Mouse (Mus musculus) CD4-positive, CD25-positive, alpha-beta regulatory T cell, adult 4 months (primary cell): ENCODE measurements around the gene Avl9. TPM values are rescaled to one million over a fixed set of nuclear protein-coding genes. Genes with fewer than 3 reads are reported as not detected.

Experiments
- ATAC-seq: one replicate; pipeline ENCODE4 v1.8.0; 2017
- polyA plus RNA-seq, 2 experiments: library from polyadenylated mRNA; unstranded; fragments of 100-300 nt; shearing (Covaris generic); gene quantifications; one replicate each; pipeline ENCODE4 v1.2.1; 2017

Gene Avl9
- 10 to 100 TPM; 12.9 to 14.6 TPM for polyA plus RNA-seq

DNA sequence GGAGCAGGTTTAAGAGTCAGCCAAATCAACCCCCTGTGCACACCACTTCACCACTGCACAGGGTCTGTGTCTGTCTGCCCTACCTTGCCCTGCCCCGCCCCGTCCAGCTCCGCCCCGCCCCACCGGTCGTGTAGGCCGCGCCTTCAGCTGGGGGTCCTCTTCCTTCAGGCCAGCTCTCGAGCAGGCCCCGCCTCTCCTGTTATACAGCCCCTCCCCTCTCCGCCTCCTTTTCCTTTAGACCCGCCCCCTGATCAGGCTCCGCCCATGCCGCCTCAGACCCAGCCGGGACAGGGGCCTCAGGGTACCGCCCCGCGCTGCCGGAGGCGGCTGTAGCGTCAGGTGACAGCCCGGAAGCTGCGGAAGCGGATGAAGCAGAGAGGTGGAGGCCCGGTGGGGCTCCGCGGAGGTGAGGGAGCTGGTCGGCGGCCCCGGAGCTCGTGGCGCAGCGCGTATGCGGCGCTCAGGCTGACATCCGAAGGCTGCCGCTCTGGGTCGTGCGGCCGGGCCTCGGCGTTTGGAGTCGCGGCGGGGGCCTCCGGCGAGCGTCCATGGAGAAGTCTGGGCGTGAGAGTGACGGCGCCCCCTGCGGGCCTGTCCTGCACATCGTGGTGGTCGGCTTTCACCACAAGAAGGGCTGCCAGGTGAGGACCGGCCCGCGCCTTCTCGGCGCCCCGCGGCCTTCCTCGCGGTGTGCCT is at the start of gene Avl9:
Gene Avl9 (plus strand): TSS at position 326 of the 696 bp plus-strand sequence.
- ATAC-seq = peak; percentile 91

DNA sequence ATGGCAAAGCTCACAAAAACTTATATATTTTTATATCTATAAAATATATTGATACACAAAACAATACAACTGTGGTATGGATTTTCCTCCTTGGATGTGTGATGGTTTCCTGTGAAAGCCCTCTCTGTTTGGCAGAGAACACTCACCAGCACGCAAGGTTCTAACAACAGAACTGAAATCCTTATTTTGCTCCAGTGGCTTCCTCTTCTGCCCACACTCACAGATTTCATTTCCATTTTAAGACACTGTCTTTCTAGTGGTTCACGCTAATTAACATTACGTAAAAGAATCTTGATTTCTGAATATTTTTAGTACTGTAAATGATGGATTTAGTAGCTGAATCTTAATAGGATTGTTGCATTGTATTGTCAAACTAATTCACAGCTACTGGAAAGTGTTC is 26.5 kb upstream of the Avl9 start:
- no peak for ATAC-seq

DNA sequence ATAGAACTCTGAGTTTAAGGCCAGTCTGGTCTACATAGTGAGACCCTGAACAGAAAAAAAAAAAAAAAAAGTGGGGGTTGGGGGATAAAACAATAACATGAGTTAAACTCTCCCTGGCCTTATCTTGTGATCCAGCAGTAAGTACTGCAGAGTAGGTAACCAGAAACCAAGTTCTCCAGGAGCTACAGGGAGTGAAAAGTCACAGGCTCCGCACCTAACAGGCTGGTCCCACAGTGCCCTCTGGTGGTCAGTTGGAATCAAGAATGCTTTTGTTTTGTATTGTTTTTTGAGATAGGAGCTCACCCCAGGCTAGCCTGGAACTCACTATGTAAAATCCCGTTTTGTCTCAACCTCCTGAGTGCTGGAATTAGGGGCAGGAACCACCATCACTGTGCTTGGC is 23.5 kb upstream of the Avl9 start:
- ATAC-seq = peak; percentile 77

DNA sequence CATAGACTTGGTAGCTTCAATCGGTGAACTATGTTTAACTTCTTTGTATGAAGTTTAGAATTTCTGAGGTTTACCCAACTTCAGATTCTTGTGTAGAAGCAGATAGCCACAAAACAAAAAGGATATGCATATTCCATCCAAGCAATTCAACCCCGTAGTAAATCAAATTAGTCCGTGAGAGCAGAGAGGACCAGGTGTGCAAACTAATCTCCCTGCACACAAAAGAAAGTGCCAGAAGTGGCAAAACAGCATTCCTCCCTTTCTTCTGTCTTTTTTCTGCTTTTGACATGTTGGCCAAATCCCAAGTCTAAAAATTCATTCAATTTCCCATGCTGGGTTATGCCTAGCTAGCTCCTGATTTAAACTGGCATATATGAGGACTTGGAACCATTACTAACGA is 22.3 kb upstream of the Avl9 start:
- ATAC-seq = no peak

DNA sequence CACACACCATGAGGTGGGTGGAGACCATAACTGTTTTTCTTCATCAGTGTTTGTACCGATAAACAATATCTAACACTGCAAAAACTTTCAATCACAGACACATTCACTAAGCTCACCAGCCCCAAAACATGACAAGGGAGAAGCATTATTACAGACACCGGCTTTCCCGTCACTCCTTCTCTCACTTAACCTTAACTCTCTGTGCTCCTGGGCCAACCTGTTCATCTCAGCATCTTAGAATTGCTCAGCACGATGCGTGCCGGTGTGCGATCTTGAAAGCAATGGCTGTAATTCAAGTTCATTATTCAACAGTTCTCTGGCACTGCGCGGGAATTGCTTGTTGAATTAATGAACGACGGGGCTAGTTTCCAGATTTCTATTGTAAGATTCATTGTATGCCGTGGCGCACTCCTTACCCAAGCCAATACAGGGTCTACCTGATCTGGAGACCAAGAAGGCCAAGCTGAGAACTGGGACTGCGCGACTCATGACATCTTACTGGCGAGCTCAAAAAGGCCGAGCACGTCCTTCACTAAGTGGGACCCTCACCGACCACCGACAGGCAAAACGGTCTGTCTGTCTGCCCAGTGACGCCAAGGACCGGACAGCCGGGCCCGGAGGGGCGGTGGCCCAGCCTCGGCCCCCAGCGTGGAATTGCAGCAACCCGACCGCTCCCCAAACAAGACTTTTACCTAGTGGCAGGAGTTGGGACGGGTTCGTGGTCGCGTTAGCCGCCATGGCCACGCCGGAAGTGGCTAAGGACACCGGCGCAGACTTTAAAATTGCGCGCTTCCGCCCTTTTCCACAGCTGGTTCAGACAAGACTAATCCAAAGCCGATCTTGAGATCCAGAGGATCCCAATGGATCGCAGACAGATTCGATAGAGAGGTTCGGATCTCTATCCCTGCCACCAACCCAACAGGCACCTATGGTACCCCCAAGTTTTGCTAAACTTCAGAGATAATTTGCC is 10.5 kb upstream of the Avl9 start, which contains the start of gene Lsm5:
Gene Lsm5 (minus strand): TSS at position 780 of the 970 bp plus-strand sequence.
- ATAC-seq = peak; percentile 97

DNA sequence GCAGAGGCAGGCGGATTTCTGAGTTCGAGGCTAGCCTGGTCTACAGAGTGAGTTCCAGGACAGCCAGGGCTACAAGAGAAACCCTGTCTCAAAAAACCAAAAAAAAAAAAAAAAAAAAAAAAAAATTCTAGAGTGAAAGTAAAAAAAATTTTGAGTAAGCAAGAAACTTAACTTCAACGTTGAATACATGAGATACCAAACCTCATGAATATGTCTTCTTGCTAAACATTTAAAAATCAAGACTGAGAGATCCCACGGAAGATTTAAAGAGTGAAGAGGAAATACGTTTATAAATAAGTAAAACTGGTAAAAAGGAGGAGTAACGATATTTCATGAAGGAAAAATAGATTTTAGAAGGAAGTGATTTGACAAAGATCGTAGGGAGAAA is 519 bp upstream of the Avl9 start:
- no peak for ATAC-seq

DNA sequence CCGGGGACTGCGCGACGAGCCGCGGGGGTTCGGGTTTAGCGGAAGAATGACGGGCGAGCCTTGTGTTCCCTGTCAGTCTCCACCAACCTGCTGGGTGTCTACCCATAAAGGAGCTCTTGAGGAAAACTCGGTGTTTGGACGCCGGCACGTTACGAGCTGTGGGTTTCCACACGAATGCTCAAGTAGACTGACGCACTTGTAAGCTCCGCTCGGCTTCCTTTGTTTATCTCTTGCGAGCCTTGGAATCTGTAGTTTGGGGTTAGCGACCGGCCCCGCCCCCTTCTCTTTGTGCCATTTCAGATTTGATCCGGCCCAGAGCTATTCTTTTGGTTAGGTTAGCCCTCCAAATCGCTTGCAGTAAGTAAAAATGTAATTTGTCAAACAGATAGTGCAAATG is 569 bp downstream of the Avl9 start:
- ATAC-seq = peak; percentile 31

DNA sequence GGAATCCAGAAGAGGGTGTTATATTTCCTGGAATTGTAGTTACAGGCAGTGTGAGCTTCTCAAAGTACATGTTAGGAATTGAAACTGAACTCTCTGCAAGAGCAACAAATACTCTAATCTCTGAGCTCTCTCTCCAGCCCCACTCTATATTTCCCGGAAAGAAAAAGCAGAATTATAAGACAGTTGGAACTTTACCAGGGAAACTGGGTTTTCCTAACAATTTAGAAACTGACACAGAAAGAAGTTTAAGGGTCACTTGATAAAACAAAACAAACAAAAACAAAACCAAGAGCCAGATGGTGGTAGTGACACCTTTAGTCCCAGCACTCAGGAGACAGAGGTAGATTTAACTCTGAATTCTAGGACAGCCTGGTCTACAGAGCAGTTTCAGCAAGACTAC is 4.4 kb downstream of the Avl9 start:
- ATAC-seq = no peak

DNA sequence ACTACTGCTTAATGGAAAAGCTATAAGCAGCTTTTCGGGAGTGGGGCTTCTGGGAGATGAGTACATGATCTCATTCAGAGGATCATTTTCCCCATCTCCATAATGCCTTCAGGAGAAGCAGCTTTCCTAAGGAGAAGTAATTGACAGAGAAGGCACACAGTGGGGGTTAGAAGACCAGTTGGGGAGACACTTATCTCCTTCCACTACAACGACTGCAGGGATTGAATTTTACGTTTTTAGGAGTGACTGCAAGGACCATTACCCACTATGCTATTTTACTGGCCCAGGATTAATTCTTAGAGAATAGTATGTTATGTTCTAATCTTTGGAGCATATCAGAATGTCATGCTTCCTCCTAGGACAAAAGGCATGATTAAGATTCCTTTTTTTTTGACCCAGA is 6.2 kb downstream of the Avl9 start:
- no peak for ATAC-seq

DNA sequence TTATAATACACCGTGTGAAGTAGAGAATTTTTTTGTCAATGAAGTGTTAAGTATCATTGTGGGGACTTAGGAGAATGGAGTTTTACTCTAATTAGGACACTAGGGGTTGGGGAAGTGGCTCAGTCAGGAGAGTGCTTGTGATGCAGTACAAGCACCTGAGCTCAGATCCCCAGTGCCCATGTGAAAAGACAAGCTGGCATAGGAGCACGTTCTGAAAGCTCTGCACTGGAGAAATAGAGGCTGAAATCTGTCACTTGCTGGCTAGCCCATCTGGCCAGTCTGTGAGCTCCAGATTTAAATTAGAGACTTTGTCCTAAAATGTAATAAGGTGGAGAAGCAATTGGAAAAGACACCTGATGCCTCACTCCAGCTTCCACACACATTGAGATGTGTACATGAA is 17.8 kb downstream of the Avl9 start:
- no peak for ATAC-seq

DNA sequence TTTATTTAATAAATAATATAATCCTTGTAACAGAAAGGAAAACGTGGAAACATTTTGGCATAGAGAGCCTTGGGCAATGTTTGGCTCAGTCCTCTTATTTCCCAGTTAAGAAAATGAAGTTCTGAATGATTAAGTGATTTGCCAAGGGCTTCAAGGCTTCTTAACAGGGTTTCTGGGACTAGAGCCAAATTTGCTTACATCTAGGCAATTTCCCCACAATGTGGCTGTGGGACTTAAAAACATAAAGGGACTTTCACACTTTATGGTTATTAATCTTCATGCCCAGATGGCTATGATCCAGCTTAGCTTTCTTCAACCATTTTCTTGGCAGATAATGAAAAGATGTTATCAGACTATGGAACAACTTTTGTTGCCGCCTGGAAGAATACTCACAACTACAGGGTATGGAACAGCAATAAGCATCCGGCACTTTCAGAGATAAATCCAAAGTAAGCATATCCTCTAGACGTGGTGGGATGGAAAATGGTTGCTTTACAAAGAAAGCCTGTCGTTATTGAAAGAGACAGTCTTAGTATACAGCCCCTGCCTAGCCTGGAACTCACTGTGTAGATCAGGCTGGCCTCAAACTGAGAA is 31.3 kb downstream of the Avl9 start:
- no peak for ATAC-seq

DNA sequence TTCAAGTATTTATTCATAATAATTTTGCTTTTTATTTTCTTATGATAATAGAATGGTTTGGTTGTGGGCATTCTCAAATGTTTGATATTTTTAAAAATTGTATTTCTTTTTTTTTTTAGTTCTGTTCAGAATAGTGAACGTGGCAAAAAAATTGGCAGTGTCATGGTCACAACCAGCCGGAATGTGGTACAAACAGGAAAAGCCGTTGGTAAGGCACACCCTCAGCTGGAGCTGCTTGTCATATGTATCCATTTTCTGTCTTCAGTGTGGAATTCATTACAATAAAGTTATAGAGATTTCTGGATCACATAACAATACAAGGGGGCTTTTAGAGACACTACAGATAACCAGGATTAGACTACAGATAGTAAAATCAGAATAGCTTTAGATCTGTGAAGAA is 39.0 kb downstream of the Avl9 start:
- no peak for ATAC-seq

DNA sequence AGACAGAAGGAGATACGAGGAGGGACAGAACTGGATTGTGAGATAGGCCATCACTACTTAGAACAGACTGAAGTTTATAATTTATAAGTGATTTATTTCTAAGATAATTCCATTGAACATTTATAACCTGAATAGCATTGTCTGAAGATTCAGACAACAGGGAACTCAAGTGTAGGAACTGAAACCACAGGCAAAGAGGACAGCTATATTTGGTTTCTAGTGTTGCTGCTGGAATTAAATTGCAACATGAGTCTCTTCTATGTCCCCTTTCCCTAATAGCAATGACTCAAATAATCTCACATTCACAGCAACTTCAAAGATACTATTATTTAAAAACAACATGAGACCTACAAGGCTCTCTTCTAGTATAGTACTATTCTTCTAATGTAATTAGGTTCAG is 41.4 kb downstream of the Avl9 start:
- no peak for ATAC-seq

DNA sequence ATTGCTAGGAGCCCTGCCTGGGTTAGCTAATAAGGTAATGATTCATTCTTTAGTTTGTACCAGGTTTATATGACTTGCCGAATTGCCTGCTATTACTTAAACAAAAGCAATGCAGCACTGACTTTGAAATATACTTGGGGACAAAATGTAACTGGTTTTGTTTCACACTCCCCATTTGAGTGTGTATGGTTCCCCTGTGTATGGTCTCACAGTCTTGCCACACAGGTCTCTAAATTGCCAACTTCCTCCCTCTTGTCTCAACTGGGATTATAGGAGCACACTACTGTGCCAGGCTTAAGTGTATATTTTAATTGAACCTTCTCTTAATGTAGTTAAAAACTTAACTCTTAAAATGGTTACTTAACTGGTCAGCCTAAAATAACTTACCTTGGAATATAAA is 44.6 kb downstream of the Avl9 start:
- ATAC-seq = no peak

DNA sequence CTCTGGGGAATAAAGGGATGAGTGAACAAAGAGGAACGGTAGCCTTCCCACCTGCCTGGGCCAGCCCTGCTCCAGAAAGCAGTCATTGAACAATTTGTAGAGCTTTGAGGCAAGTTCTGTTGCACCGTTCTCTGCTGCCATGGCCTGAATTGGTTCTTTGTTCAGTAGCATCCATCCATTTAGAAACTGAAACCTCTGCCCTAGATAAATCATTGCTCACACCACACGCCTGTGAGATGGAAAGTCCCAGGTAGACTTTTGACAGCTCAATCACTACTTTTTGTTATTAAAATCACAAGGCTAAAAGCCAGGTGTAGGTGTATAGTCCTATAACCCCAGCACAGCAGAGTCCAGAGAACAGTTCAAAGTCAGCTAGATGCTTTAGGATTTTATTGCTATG is 50.6 kb downstream of the Avl9 start:
- ATAC-seq = peak; percentile 82

DNA sequence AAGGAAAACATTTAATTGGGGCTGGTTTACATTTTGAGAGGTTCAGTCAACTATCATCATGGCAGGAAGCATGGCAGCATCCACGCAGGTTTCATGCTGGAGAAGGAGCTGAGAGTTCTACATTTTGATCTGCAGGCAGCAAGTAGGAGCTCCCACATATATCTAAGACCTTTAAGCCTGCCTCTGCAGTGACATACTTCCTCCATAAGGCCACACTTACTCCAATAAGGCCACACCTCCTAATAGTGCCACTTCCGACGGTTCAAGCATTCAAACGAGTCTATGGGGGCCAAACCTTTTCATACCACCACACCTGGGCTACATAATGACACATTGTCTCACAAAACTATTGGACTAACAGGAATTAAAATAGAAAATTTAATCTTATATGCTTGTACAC is 51.0 kb downstream of the Avl9 start:
- ATAC-seq = peak; percentile 42

DNA sequence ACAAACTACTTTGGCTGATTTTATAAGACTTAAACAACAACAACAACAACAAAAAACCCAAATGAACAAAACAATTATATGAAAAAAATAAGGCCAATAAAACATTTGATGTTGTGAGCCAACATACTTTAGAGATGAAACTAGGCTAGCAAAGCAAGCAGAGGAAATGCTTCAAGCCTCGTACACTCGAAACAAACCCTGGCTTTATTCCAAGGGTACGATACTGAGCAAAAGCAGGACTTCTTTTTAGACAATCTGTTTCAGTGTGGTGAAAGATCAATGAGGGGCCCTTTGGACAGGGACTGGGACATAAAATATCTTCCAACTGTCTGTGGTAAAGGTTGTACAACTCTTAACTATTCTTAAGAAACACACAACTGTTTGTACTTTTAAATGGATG is 61.1 kb downstream of the Avl9 start:
- ATAC-seq = no peak

DNA sequence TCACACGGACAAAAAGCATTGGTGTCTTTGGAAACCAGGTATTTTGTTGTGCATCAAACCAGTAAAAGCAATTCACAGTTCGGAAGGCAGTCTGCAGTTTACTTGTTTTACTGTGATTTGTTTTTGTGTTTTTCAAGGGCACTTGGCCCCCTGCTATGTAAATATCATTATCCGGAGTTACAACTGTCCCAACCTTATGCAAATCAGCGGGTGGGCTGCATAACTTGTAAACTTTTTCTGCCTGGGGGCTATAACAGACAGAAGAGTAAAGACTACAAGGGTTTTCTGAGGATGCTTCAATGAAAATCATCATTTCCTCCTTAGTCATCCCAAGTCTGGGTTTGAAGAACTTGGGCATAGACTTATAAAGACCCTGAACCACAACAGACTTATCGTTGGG is 64.9 kb downstream of the Avl9 start:
- no peak for ATAC-seq

DNA sequence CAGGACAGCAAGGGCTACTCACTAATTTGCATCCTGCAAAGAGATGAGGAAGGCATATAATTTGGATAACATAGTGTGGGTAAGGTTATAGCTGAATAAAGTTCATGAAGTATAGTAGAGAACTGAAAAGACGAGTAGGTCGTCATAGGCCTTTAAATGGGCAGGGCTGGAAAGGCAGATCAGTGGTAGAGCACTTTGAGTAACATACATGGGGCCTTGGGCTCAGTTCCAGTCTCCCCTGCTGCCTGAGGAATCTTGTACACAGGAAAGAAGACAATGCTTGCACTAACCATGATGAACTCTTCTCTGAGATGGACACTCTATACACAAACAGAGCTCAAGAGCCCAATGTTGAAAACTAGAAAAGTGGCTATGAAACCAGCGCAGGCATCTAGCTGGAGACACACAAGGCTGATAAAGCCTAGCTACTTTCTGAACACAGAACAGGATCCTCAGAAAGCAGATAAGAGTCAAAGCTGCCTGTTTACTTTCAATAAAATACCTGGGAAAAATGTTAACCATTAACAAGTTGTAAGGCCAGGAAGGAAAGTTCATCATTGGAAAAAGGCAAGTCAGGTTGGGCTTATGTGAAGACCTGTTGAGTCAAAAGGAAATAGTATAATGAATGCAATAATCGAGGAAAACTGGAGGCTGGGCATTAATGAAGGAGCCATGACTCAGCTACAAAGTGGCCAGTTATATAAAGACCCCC is 69.0 kb downstream of the Avl9 start:
- no peak for ATAC-seq

DNA sequence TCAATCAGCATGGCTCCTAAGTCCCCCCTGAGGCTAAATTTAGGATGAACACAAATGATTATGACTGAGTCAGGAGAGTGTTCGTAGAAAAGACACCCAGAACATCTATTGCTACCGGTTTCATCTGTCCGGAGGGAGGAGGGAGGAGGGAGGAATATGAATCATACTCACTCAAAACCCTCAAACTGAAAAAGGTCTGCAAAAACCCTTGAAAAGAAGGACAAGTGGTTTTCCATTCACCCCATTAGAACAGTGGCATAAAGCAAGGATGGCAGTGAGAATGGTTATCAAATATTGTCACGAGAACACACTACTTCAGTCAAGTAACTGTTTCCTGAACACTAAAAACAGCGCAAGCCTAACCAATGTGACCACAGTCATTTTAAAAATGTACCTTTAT is 70.4 kb downstream of the Avl9 start:
- no peak for ATAC-seq

DNA sequence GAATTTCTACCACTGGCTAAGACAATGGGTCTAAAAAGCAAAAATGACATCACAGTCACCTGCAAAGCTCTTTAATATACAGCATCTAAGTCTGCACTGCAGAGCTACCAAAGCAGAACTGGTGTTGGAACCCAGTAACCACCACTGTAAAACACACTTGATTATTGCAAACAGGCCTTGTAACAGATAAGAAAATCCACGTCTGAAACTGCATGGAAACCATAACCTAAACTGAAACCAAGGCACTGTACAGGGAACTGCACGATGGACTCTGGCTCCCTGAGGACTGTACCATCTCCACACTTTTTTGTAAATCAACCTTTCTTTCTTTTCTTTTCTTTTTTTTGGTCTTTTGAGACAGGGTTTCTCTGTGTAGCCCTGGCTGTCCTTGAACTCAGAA is 73.0 kb downstream of the Avl9 start:
- no peak for ATAC-seq

DNA sequence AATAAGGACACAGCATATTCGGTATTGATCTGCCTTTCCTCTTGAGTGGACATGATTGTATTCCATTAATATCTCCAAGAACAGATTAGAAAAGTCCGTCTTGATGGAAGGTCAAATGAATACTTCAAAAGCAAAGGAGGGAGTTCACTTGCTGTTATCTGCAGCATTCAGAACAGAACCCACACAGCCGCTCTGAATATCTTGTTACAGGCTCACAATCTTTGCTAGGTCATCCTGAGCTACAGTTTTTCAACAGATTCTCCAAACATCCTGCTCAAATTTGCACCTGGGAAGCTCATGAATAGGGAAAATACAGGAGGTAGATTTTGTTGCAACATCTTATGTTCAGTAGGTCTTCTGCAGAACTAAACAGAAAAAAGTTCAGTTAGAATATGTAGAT is 74.6 kb downstream of the Avl9 start:
- ATAC-seq = no peak

DNA sequence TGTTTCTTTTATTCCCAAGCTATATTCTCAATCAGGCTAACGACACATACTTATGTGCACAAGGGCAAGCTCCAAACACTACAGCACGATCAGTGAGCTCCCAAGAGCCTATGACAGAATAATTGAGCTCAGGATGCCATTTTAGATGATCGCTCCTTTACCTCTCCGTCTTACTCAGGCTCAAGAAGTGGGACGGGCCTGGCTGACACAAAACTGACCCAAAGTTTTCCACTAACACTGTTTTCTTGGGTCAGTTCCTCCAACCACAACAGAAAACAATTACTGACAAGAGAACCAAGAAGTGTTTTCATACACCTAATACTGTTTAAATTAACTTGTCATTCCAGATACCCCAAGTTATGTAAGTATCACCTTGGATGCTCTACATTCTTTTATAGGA is 80.1 kb downstream of the Avl9 start:
- no peak for ATAC-seq
